In the genomic region with DNA sequence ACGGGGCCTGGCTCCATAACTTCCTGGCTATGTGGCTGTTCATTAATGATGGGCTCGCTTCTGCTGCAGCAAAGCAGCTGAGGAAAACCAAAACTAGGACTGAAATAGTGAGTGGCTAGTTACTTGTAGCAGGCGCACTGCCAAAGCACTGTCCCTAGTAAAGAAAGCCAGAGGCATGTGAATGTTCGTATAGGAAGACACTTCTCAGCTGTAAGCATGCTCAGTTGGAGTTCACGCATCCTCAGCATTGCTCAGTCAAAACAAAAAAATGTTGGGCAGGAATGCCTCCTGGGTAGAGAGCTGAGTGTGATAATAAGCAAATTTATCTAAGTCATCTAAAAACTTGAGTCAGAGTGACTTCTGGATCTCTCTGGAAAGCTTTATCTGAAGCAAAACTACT, we compare ENCODE assay signal across 36 mouse cellular contexts. TPM values are rescaled to one million over a fixed set of nuclear protein-coding genes. Genes with fewer than 3 reads are reported as not detected.
DNase-seq lines count a peak whose midpoint lies in the region; ATAC-seq and TF ChIP-seq lines count a peak whose summit lies in the region.
"Had no signal": no experiment of that assay in that cellular context is flagged by ENCODE, and none has a peak within 500 bp of the region (broad histone marks: within the 10 kb centered on the region; RNA-seq: fewer than 3 reads in every experiment).

No protein-coding gene starts in this region.

- WGBS in intestine, embryonic 14.5 days = 41% methylated on average over 5 of the region's 5 CpGs
- 49% methylated on average over 5 of the region's 5 CpGs for WGBS in intestine, embryonic 16.5 days
- 42% methylated on average over 5 of the region's 5 CpGs for WGBS in limb, embryonic 15.5 days
- WGBS in limb, embryonic 10.5 days = 74% methylated on average over 5 of the region's 5 CpGs
- WGBS in stomach, embryonic 16.5 days = 43% methylated on average over 5 of the region's 5 CpGs

- H3K4me3 ChIP-seq in intestine, embryonic 14.5 days (ENCODE audit: low read depth, low read length) = no peak overlapping the region
- H3K4me3 ChIP-seq in intestine, embryonic 16.5 days (ENCODE audit: low read length) = no peak overlapping the region
- no peak overlapping the region for H3K4me3 ChIP-seq in limb, embryonic 15.5 days
- H3K4me3 ChIP-seq in limb, embryonic 10.5 days = no peak overlapping the region
- H3K4me3 ChIP-seq in stomach, embryonic 16.5 days (replicated peaks; ENCODE audit: low read length) = no peak overlapping the region
- H3K4me3 ChIP-seq: embryonic facial prominence, embryonic 10.5 days; embryonic facial prominence, embryonic 15.5 days; forebrain, embryonic 13.5 days; heart, adult 2 months; heart, embryonic 12.5 days; hindbrain, embryonic 10.5 days; hindbrain, embryonic 15.5 days; limb, embryonic 12.5 days had no signal

- no peak for ATAC-seq in intestine, embryonic 14.5 days (replicated peaks; ENCODE audit: low FRiP score, low TSS enrichment, low read depth)
- no peak for ATAC-seq in intestine, embryonic 16.5 days
- no peak for ATAC-seq in limb, embryonic 15.5 days (ENCODE audit: insufficient number of reproducible peaks, low FRiP score, low TSS enrichment, low read depth)
- no peak for ATAC-seq in Patski
- no peak for ATAC-seq in stomach, embryonic 16.5 days (ENCODE audit: insufficient read depth, low FRiP score)
- ATAC-seq: forebrain, embryonic 13.5 days; inflammation-experienced regulatory T-cells, adult 6 months; liver, postnatal 0 days; lung, postnatal 0 days had no signal

- DNase-seq in intestine, embryonic 14.5 days (ENCODE audit: low spot score) = peak; percentile 58
- DNase-seq in limb, embryonic 10.5 days (ENCODE audit: low spot score) = no peak
- peak; percentile 62 for DNase-seq in Patski (ENCODE audit: low read depth, low spot score)
- DNase-seq in embryo, embryonic 10 days (ENCODE audit: low spot score) = no peak
- no peak for DNase-seq in right cerebral cortex, postnatal 14 days
- DNase-seq: adrenal gland, postnatal 36 days; B cell, adult 2 months; cerebellum, adult 2 months; cerebellum, postnatal 14 days; gastrocnemius, postnatal 36 days; heart, adult 2 months; layer of hippocampus, adult 9-11 months; liver, postnatal 0 days; midbrain, embryonic 14.5 days; thymus, adult 2 months; thymus, postnatal 36 days had no signal

- H3K4me1 ChIP-seq in intestine, embryonic 14.5 days (replicated peaks; ENCODE audit: control insufficient read depth, insufficient read depth, low read length) = peaks cover 3% of the 10 kb centered on the region; the same call in 1 of the 2 replicates
- peaks cover 19% of the 10 kb centered on the region for H3K4me1 ChIP-seq in intestine, embryonic 16.5 days (ENCODE audit: control insufficient read depth, insufficient read depth, low read length)
- peaks cover 34% of the 10 kb centered on the region for H3K4me1 ChIP-seq in limb, embryonic 15.5 days
- peaks cover 16% of the 10 kb centered on the region for H3K4me1 ChIP-seq in limb, embryonic 10.5 days
- H3K4me1 ChIP-seq in stomach, embryonic 16.5 days (ENCODE audit: control insufficient read depth, insufficient read depth, low read length) = peaks cover 23% of the 10 kb centered on the region
- H3K4me1 ChIP-seq: hindbrain, embryonic 15.5 days had no signal

- H3K9me3 ChIP-seq in intestine, embryonic 14.5 days (ENCODE audit: control insufficient read depth, low read length) = no peaks in the 10 kb centered on the region
- H3K9me3 ChIP-seq in intestine, embryonic 16.5 days (ENCODE audit: control insufficient read depth, low read length) = no peaks in the 10 kb centered on the region
- H3K9me3 ChIP-seq in limb, embryonic 15.5 days = no peaks in the 10 kb centered on the region
- H3K9me3 ChIP-seq in limb, embryonic 10.5 days (replicated peaks) = no peaks in the 10 kb centered on the region
- H3K9me3 ChIP-seq in stomach, embryonic 16.5 days (replicated peaks; ENCODE audit: control insufficient read depth, low read length) = no peaks in the 10 kb centered on the region
- H3K9me3 ChIP-seq: embryonic facial prominence, embryonic 10.5 days; embryonic facial prominence, embryonic 15.5 days; forebrain, embryonic 13.5 days; heart, embryonic 12.5 days; hindbrain, embryonic 10.5 days; hindbrain, embryonic 15.5 days; limb, embryonic 12.5 days had no signal

- CTCF ChIA-PET in Patski (lab: Charles Lee) = interaction anchor here (0.6 to 1.5 kb wide), 4 partner anchors 12 to 240 kb away, joined by 3 to 6 read pairs (median 4); no protein-coding TSS in a partner anchor

- no peak overlapping the region for H3K4me2 ChIP-seq in intestine, embryonic 14.5 days (ENCODE audit: low read length)
- H3K4me2 ChIP-seq in intestine, embryonic 16.5 days (ENCODE audit: low read depth, low read length) = no peak overlapping the region
- no peak overlapping the region for H3K4me2 ChIP-seq in limb, embryonic 15.5 days
- no peak overlapping the region for H3K4me2 ChIP-seq in stomach, embryonic 16.5 days (ENCODE audit: low read depth, low read length)
- H3K4me2 ChIP-seq: embryonic facial prominence, embryonic 15.5 days; forebrain, embryonic 13.5 days; heart, embryonic 12.5 days; hindbrain, embryonic 15.5 days; limb, embryonic 12.5 days; liver, embryonic 11.5 days had no signal

- H3K27ac ChIP-seq in intestine, embryonic 14.5 days (ENCODE audit: low read depth) = no peak overlapping the region
- H3K27ac ChIP-seq in intestine, embryonic 16.5 days (ENCODE audit: low read length) = no peak overlapping the region
- peak overlapping the region; percentile 27; the same call in 1 of the 2 replicates for H3K27ac ChIP-seq in limb, embryonic 15.5 days
- no peak overlapping the region for H3K27ac ChIP-seq in limb, embryonic 10.5 days
- peak overlapping the region; percentile 2; the same call in 1 of the 2 replicates for H3K27ac ChIP-seq in stomach, embryonic 16.5 days (ENCODE audit: low read length)
- H3K27ac ChIP-seq: embryonic facial prominence, embryonic 10.5 days; embryonic facial prominence, embryonic 15.5 days; forebrain, embryonic 13.5 days; heart, adult 2 months; hindbrain, embryonic 10.5 days; hindbrain, embryonic 15.5 days; limb, embryonic 12.5 days; macrophage had no signal

- no peak overlapping the region for H3K9ac ChIP-seq in intestine, embryonic 14.5 days (ENCODE audit: low read length)
- H3K9ac ChIP-seq in intestine, embryonic 16.5 days (ENCODE audit: low read depth, low read length) = no peak overlapping the region
- no peak overlapping the region for H3K9ac ChIP-seq in limb, embryonic 15.5 days
- H3K9ac ChIP-seq in stomach, embryonic 16.5 days (ENCODE audit: low read length) = no peak overlapping the region
- H3K9ac ChIP-seq: embryonic facial prominence, embryonic 15.5 days; forebrain, embryonic 13.5 days; heart, embryonic 12.5 days; hindbrain, embryonic 15.5 days; limb, embryonic 12.5 days; liver, postnatal 0 days had no signal

- POLR2A ChIA-PET in Patski (lab: Charles Lee) = interaction anchor here (5.5 kb wide), 1 partner anchor 12 kb away, joined by 46 read pairs; the partner anchor contains the start of gene Zxdc

- no peaks in the 10 kb centered on the region for H3K27me3 ChIP-seq in intestine, embryonic 14.5 days (replicated peaks; ENCODE audit: control insufficient read depth, insufficient read depth, low read length)
- H3K27me3 ChIP-seq in intestine, embryonic 16.5 days (replicated peaks; ENCODE audit: control insufficient read depth, insufficient read depth, low read length) = no peaks in the 10 kb centered on the region
- H3K27me3 ChIP-seq in limb, embryonic 15.5 days = no peaks in the 10 kb centered on the region
- H3K27me3 ChIP-seq in limb, embryonic 10.5 days (ENCODE audit: low read depth, poor library complexity, severe bottlenecking) = no peaks in the 10 kb centered on the region
- H3K27me3 ChIP-seq in Patski = no peaks in the 10 kb centered on the region
- H3K27me3 ChIP-seq in stomach, embryonic 16.5 days (ENCODE audit: control insufficient read depth, insufficient read depth, low read length) = no peaks in the 10 kb centered on the region
- H3K27me3 ChIP-seq: embryonic facial prominence, embryonic 15.5 days; forebrain, embryonic 13.5 days; heart, embryonic 12.5 days; hindbrain, embryonic 15.5 days; limb, embryonic 12.5 days had no signal

- no peaks in the 10 kb centered on the region for H3K36me3 ChIP-seq in intestine, embryonic 14.5 days (ENCODE audit: control insufficient read depth, insufficient read depth, low read length)
- H3K36me3 ChIP-seq in intestine, embryonic 16.5 days (ENCODE audit: control insufficient read depth, insufficient read depth, low read length) = no peaks in the 10 kb centered on the region
- H3K36me3 ChIP-seq in limb, embryonic 15.5 days = no peaks in the 10 kb centered on the region
- no peaks in the 10 kb centered on the region for H3K36me3 ChIP-seq in limb, embryonic 10.5 days
- no peaks in the 10 kb centered on the region for H3K36me3 ChIP-seq in stomach, embryonic 16.5 days (ENCODE audit: control insufficient read depth, insufficient read depth, low read length)
- H3K36me3 ChIP-seq: embryonic facial prominence, embryonic 10.5 days; embryonic facial prominence, embryonic 15.5 days; heart, embryonic 12.5 days; hindbrain, embryonic 10.5 days; hindbrain, embryonic 15.5 days; limb, embryonic 12.5 days had no signal

- in situ Hi-C loops in Patski (cut with MboI; ENCODE audit: low pct_unique_long_range_greater_than_20kb) = loop anchor here (25.0 kb wide), 3 partner anchors 754 to 1396 kb away; partner anchors contain the start of genes Fbln2 and Nup210

- TF ChIP-seq CTCF in Patski (IDR thresholded peaks at IDR 0.05) = no peak

RNA-seq across cellular contexts. Expression of gene Zxdc, which starts 11.2 kb away (rescaled TPM):
- polyA plus RNA-seq in intestine, embryonic 14.5 days (2014; fragmentation: Nextera tagmentation; extraction: Ambion mirVana) = 9.7 and 9.9 TPM in 2 replicates
- 4.4 and 4.9 TPM in 2 replicates for polyA plus RNA-seq in intestine, embryonic 16.5 days (2015; fragmentation: Nextera tagmentation; extraction: Ambion mirVana)
- 6.7 and 8.9 TPM in 2 replicates for polyA plus RNA-seq in limb, embryonic 15.5 days (2015; fragmentation: Nextera tagmentation; extraction: Ambion mirVana)
- polyA plus RNA-seq in limb, embryonic 10.5 days (2016; fragmentation: Nextera tagmentation; extraction: Ambion mirVana) = 6.1 and 6.4 TPM in 2 replicates
- polyA plus RNA-seq in Patski (2021) = 39.8 TPM
- 4.5 and 4.7 TPM in 2 replicates for polyA plus RNA-seq in stomach, embryonic 16.5 days (2015; fragmentation: Nextera tagmentation; extraction: Ambion mirVana)

RNA-seq across cellular contexts. Expression of gene Uroc1, which starts 25.1 kb away (rescaled TPM):
- not detected in 2 replicates for polyA plus RNA-seq in intestine, embryonic 14.5 days (2014; fragmentation: Nextera tagmentation; extraction: Ambion mirVana)
- polyA plus RNA-seq in intestine, embryonic 16.5 days (2015; fragmentation: Nextera tagmentation; extraction: Ambion mirVana) = 0.12 and 0.65 TPM in 2 replicates
- polyA plus RNA-seq in limb, embryonic 15.5 days (2015; fragmentation: Nextera tagmentation; extraction: Ambion mirVana) = 0.36 and 0.37 TPM in 2 replicates
- 0.15 and 0.16 TPM in 2 replicates for polyA plus RNA-seq in limb, embryonic 10.5 days (2016; fragmentation: Nextera tagmentation; extraction: Ambion mirVana)
- polyA plus RNA-seq in Patski (2021) = 0.39 TPM
- 1.2 and 1.3 TPM in 2 replicates for polyA plus RNA-seq in stomach, embryonic 16.5 days (2015; fragmentation: Nextera tagmentation; extraction: Ambion mirVana)
- polyA plus RNA-seq: brain, embryonic 14.5 days; cerebellum, adult 2 months; forebrain, embryonic 13.5 days; heart, adult 2 months; heart, embryonic 12.5 days; heart, postnatal 0 days; hindbrain, embryonic 10.5 days; hindbrain, embryonic 15.5 days; inflammation-experienced regulatory T-cells, adult 6 months; lung, postnatal 0 days; macrophage; midbrain, embryonic 14.5 days; neural tube, embryonic 14.5 days; small intestine, adult 2 months had no signal

RNA-seq across cellular contexts. Expression of gene Chst13, which starts 33.2 kb away (rescaled TPM):
- polyA plus RNA-seq in intestine, embryonic 14.5 days (2014; fragmentation: Nextera tagmentation; extraction: Ambion mirVana) = 0.28 and 0.46 TPM in 2 replicates
- 0.34 and 1.1 TPM in 2 replicates for polyA plus RNA-seq in intestine, embryonic 16.5 days (2015; fragmentation: Nextera tagmentation; extraction: Ambion mirVana)
- polyA plus RNA-seq in limb, embryonic 15.5 days (2015; fragmentation: Nextera tagmentation; extraction: Ambion mirVana) = 1.1 and 1.9 TPM in 2 replicates
- 0.09 TPM in 1 of 2 replicates, not detected in the other for polyA plus RNA-seq in limb, embryonic 10.5 days (2016; fragmentation: Nextera tagmentation; extraction: Ambion mirVana)
- 0.14 TPM for polyA plus RNA-seq in Patski (2021)
- 0.67 and 1.2 TPM in 2 replicates for polyA plus RNA-seq in stomach, embryonic 16.5 days (2015; fragmentation: Nextera tagmentation; extraction: Ambion mirVana)
- polyA plus RNA-seq: cerebellum, adult 2 months; forebrain, embryonic 13.5 days; heart, postnatal 0 days; hindbrain, embryonic 10.5 days; hindbrain, embryonic 15.5 days; inflammation-experienced regulatory T-cells, adult 6 months; limb, embryonic 12.5 days; macrophage; midbrain, embryonic 14.5 days had no signal

RNA-seq across cellular contexts. Expression of gene BC048671, which starts 57.1 kb away (rescaled TPM):
- polyA plus RNA-seq in intestine, embryonic 14.5 days (2014; fragmentation: Nextera tagmentation; extraction: Ambion mirVana) = not detected in 2 replicates
- polyA plus RNA-seq in intestine, embryonic 16.5 days (2015; fragmentation: Nextera tagmentation; extraction: Ambion mirVana) = not detected in 2 replicates
- not detected in 2 replicates for polyA plus RNA-seq in limb, embryonic 15.5 days (2015; fragmentation: Nextera tagmentation; extraction: Ambion mirVana)
- not detected in 2 replicates for polyA plus RNA-seq in limb, embryonic 10.5 days (2016; fragmentation: Nextera tagmentation; extraction: Ambion mirVana)
- polyA plus RNA-seq in Patski (2021) = not detected
- polyA plus RNA-seq in stomach, embryonic 16.5 days (2015; fragmentation: Nextera tagmentation; extraction: Ambion mirVana) = not detected in 2 replicates
- polyA plus RNA-seq: brain, embryonic 14.5 days; cerebellum, adult 2 months; cortical plate, adult 2 months; embryonic facial prominence, embryonic 10.5 days; embryonic facial prominence, embryonic 15.5 days; forebrain, embryonic 13.5 days; heart, embryonic 12.5 days; heart, postnatal 0 days; hindbrain, embryonic 10.5 days; hindbrain, embryonic 15.5 days; inflammation-experienced regulatory T-cells, adult 6 months; kidney, embryonic 14.5 days; limb, embryonic 12.5 days; liver, embryonic 11.5 days; liver, postnatal 0 days; lung, postnatal 0 days; macrophage; midbrain, embryonic 14.5 days; neural tube, embryonic 14.5 days; small intestine, adult 2 months; thymus, adult 2 months had no signal

Comparison
In these comparisons a context has a peak if more than half of its experiments do, and no peak if none do; other contexts are left out.
1. H3K27ac ChIP-seq: peak in limb, embryonic 15.5 days (single experiment) and stomach, embryonic 16.5 days (single experiment); none in intestine, embryonic 14.5 days (single experiment), intestine, embryonic 16.5 days (single experiment) and limb, embryonic 10.5 days (single experiment).
2. DNase-seq: peak in intestine, embryonic 14.5 days (single experiment) and Patski (single experiment); none in limb, embryonic 10.5 days (single experiment), embryo, embryonic 10 days (single experiment) and right cerebral cortex, postnatal 14 days (single experiment).